Mouse (Mus musculus) heart, postnatal 4 days (tissue): ENCODE measurements around the gene Crb2. TPM values are rescaled to one million over a fixed set of nuclear protein-coding genes. Genes with fewer than 3 reads are reported as not detected.

Experiments used
- DNase-seq: peaks from one replicate; pipeline ENCODE4 v3.0.0; 2021
- total RNA-seq, 2 experiments: library from RNA; stranded (reverse); gene quantifications; 2 replicates each; pipeline ENCODE4 v1.2.3; 2021

The Crb2 gene
- total RNA-seq, 2 experiments from 2014 or later: 1.5 to 2.0 TPM

GRCm38 (mm10) chr2:37767080-37767547, 8.9 kb upstream of the Crb2 start:
- DNase-seq: peak; percentile 83

DNA sequence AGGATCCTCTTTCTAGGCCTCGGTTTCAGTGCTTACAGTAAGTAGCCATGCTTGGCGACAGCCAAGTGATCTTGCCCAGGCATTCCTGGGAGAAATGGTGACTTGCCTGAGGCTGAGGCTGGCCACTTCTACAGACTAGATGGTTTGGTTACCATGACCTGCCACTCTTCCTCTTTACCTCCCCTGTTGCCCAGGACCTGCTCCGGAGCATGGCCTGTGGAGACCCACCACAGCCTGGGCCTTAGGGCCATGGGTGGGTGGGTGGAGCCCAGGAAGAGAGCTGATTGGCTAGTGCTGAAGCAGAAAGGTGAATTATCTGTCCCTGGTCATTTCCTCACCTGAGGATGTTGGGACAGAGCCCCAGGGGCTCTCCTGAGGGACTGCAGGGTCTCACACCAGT, 8.3 kb upstream of the Crb2 start:
- DNase-seq: no peak

DNA sequence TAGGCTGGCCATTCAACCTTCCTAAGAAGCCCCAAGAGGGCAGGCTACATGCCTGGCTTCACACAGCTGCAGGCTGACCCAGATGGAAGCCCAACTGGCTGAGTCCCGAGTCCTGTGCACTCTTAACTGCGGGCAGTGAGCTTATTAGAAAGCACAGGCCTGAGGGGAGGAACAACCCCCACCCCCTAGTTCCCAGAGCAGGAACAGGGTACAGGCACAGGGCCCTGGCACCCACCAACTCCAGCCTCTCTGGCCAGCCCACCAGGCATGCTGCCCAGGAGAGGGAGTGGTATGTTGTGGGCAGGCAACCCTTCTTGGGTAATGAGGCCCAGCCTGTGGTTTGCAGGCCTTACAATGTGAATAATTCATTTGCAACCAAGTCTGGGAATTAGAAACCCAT, 7.1 kb upstream of the Crb2 start:
- DNase-seq: peak; percentile 57

- DNase-seq: no peak
These were observed 6.3 kb upstream of the Crb2 start for GRCm38 (mm10) chr2:37769793-37770192.

- DNase-seq: peak; percentile 90
These were observed 4.3 kb upstream of the Crb2 start for GRCm38 (mm10) chr2:37771618-37772285.

DNA sequence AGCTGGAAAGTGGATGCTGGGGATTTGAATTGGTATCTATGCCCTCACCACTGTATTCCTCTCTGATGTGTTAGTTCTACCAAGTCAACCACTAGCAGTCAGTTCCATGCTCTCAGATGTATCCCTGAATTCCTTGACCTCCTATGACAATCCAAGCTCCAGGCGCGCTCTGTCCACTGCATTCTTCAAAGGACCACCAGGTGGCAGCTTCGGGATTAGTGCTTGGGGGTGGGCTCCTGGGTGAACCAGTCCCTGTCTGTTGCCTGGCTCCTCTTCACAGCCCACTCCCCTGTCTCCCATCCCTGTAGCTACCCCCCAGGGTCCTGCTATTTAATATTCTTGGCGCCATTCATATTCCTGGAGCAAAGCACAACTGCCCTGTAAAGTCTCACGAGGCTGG, 1.5 kb upstream of the Crb2 start:
- peak; percentile 78 for DNase-seq

DNA sequence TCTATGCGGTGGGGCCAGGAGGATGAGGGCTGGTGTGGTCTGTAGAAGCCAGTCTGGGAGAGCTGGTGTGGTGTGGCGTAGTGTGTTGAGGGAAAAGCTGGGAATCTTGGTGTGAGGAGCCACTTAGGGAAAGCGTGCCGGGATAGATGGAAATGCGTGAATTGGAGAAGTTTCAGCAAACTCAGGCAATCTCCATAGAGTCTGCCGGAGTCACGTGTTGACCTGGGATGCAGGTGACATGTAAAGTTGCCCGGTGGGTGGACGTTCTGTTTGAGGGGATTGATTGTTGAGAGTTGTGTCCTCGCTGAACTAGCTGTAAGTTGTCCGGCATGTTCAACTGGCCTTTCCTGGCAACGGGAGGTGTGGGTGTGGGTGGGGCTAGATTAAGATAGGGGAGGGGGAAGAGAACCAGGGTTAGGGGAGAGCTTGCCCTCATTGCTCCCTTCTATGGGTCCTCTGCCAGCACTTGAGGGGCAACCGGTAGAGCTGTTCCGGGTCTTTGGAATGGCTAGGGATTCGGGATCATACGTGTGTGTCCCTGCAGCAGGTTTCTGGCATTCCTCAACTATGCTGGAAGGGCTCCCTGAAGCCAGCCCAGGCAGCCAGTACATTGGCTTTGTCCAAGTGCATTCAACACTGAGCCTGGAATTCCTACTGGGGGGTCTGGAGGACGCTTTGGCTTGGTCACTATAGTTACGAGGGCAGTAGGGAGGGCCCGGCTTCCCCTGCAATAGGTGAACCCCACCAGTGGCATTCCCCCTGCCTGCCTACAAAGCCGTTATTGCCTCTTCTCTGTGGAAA, 762 bp downstream of the Crb2 start:
- DNase-seq: no peak

DNA sequence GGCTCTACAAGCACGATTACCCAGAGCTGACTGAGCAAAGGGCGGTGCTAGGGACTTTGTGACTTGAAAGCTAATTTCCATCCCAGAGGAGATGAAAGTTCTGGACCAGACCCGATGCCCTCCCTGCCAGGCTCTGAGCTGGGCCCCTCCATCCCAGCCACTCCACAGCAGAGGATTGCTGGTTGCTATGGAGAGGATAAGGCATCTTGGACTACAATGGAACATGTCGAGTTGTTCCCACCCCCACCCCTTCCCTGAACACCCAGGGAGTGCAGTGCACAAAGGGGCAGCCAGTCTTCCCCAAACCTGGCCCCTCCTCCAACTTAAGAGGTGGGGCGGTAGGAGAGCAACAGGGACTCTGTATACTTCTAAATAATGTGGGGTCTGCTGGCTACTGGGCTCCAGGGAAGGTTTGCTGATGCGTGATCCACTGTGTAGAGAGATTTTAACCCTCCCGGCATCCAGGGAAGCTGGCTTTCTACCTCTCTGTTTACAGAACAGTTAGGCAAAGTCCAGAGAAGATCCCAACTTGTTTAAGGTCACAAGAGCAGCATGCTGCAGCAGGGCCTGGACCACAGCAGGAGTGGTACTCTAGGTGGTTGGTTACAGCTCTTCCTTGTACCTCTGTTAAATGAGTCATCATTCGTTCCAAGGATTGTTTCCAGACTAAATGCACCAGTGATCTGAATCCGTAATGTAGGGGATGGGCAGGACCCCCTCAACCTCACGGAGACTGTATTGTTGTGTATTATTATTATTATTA, 2.1 kb downstream of the Crb2 start:
- no peak for DNase-seq

GRCm38 (mm10) chr2:37780270-37780929, 4.4 kb downstream of the Crb2 start:
- peak; percentile 54 for DNase-seq

DNA sequence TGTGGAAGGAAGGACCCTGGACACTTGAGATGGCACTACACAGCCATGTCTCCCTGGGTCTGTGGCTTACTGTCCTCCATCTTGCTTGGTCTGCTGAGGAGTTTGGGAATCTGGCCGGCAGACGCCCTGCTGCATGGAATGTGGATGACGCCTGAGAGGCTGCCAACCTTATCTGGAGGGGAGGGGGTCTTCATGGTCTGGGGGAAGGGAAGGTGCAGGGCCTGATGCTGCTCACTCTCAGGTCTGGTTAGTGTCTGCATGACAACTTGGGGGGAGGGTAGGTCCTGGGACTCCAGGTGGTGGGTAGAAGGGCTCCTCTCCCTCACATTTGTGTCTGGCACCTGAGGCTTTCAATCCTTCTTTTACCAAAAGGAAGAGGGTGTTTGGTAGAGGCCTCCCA, 5.4 kb downstream of the Crb2 start:
- DNase-seq: no peak

- no peak for DNase-seq
These were observed 6.0 kb downstream of the Crb2 start for GRCm38 (mm10) chr2:37782002-37782401.

GRCm38 (mm10) chr2:37784473-37784872, 8.4 kb downstream of the Crb2 start:
- no peak for DNase-seq

DNA sequence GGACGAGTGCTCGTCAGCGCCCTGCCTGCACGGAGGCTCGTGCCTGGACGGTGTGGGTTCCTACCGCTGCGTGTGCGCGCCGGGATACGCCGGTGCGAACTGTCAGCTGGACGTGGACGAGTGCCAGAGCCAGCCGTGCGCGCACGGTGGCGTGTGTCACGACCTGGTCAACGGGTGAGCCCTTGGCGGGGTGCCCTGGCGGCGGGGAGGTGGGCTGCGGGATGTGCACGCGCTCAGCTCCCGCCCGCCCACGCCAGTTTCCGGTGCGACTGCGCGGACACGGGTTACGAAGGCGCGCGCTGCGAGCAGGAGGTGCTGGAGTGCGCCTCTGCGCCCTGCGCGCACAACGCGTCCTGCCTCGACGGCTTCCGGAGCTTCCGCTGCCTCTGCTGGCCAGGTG, 10.4 kb downstream of the Crb2 start:
- DNase-seq: peak; percentile 60

DNA sequence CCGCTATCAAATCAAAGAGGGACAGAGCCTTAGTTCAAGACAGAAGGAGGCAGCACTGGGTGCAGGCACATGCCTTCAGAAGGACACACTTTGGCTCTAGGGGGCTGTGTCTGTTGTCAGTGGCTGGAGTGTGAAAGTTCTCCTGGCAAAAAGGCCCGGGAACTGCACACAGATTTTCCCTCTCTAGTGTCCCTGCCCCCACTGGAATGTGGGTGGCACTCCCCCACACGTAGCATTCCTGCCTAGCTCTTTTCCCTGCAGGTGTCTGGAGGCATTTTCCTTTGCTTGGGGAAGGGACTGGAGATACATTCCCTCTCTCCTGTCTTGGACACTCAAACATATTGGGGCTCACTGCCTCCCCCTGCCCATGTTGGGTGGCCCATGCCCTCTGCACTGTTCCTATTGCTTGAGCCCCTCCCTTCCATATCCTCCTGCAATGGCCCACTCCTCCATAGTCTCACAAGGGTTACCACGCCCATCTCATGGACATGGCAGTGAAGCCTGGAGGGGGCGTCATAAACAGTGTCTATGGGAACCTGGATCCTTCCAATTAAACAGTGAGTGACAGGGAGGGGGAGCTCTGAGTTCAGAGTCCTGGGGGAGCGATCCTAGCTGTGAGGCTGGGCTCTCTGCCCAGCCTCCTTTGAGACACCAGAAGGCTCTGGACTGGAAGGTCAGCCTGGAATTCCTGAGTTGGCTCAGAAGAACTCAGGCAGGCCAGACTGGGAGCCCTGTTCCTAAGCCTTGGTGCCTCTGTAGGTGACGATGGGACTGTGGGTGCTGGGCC, 12.3 kb downstream of the Crb2 start:
- no peak for DNase-seq

DNA sequence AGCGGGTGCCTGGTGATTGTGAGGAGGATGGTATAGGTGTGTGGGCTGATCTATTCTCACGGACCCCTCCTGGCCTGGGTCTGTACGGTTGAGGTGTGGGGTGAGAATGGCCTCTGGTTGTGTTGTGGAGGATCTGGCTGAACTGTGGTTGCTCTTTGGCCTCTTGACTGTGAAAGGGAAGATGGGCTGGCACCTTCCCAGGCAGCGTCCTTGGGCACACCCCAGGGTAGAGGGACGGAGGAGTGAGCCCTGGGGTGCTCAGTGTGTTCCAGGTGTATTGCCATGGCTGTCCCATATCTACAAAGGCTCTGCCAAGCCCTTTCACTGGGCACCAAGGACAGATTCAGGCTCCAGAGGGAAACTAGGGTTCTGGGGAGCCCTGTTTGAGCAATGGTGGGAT, 13.0 kb downstream of the Crb2 start:
- no peak for DNase-seq

- DNase-seq: no peak
These were observed 13.9 kb downstream of the Crb2 start for GRCm38 (mm10) chr2:37789995-37790394.

DNA sequence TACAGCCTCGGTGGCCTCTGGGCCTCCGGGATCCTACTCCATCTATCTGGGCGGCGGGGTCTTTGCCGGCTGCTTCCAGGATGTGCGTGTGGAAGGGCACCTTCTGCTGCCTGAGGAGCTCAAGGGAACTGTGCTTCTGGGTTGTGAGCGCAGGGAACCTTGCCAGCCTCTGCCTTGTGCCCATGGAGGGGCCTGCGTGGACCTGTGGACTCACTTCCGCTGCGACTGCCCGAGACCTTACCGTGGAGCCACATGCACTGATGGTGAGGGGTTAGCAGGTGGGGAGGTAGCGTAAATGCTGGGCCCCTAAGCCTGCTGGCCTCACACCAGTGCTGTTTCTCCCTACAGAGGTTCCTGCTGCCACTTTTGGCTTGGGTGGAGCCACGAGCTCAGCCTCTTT, 14.7 kb downstream of the Crb2 start:
- no peak for DNase-seq

- DNase-seq: no peak
These were observed 15.3 kb downstream of the Crb2 start for GRCm38 (mm10) chr2:37791340-37791739.

DNA sequence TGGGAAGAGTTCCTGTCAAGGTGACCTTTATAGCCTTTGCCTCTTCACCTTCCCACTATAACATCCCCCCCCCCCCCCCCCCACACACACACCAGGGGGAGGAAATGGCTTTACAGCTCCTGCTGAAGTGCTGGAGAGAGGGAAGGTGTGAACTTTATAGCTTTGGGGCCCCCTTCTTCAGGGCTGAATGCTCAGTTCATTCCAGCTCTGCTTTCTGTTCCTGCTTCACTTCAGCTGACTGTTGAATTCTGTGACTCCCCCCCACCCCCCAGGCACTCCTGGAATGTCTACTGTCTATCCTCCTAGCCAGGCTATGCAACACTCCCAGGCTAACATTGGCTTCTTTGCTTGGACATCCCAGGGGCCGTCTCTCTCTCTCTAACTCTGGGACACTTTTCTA, 20.0 kb downstream of the Crb2 start:
- no peak for DNase-seq

GRCm38 (mm10) chr2:37797046-37797445, 21.0 kb downstream of the Crb2 start:
- DNase-seq: no peak

- DNase-seq: no peak
These were observed 23.1 kb downstream of the Crb2 start for GRCm38 (mm10) chr2:37799137-37799536.

DNA sequence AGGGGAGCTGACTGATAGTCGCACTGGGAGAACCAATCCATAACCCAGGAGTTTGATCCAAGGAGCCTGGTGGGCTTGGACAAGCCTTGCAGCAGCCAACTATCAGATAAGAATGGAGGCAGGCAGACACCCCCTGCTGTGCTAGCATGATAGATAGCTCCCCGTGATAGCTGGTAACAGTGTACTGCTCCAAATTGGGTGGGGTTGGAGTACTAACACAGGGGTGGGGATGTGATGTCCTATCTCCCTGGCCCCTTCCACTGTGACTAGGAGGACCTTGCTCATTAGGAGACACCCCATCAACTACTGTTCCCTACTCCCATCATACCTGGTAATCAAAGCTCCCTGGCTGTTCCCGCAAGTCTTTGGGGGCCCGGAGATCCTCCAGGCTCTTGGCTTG, 25.6 kb downstream of the Crb2 start:
- DNase-seq: no peak
